Mouse (Mus musculus) heart, embryonic 14.5 days (tissue): ENCODE measurements around the gene Crocc. TPM values are rescaled to one million over a fixed set of nuclear protein-coding genes. Genes with fewer than 3 reads are reported as not detected.

Experiments
- ATAC-seq: fragments of 200-750 bp; cut with Nextera tagmentation; 2 replicates; pipeline ENCODE4 v1.8.0; 2017; ENCODE audit warnings: low read depth, moderate TSS enrichment; ENCODE audit not compliant: insufficient number of reproducible peaks, insufficient read depth, low FRiP score
- H3K27ac ChIP-seq, 2 experiments: fragments of 200-500 bp in 1 of 2; fragments of 300-500 bp in 1 of 2; sonication (generic) in 1 of 2; replicated peaks in 1 of 2; 2 replicates each; pipeline ENCODE4 v1.5.1; 2012 to 2014; ENCODE audit warnings: low read depth in 2 of 2, low read length in 2 of 2, control low read depth in 1 of 2, mild to moderate bottlenecking in 1 of 2, mixed read lengths in 1 of 2; ENCODE audit not compliant: control insufficient read depth in 1 of 2, insufficient read depth in 1 of 2
- H3K27me3 ChIP-seq: fragments of 300-500 bp; sonication (generic); 2 replicates; pipeline ENCODE4 v1.6.1; 2014; ENCODE audit warnings: mild to moderate bottlenecking, low read length, control low read depth; ENCODE audit not compliant: control insufficient read depth, insufficient read depth
- H3K36me3 ChIP-seq: fragments of 300-500 bp; sonication (generic); 2 replicates; pipeline ENCODE4 v1.6.1; 2014; ENCODE audit warnings: mild to moderate bottlenecking, control low read depth, low read length, mixed read lengths; ENCODE audit not compliant: control insufficient read depth, insufficient read depth
- H3K4me1 ChIP-seq, 2 experiments: fragments of 200-500 bp in 1 of 2; fragments of 300-500 bp in 1 of 2; sonication (generic) in 1 of 2; 2 replicates each; pipeline ENCODE4 v1.6.1; 2012 to 2014; ENCODE audit warnings: low read length in 2 of 2, control low read depth in 1 of 2, mixed read lengths in 1 of 2; ENCODE audit not compliant: control insufficient read depth in 2 of 2, insufficient read depth in 2 of 2
- H3K4me2 ChIP-seq: fragments of 300-500 bp; sonication (generic); 2 replicates; pipeline ENCODE4 v1.6.1; 2014; ENCODE audit warnings: mild to moderate bottlenecking, low read length
- H3K4me3 ChIP-seq, 2 experiments: fragments of 200-500 bp in 1 of 2; fragments of 300-500 bp in 1 of 2; sonication (generic) in 1 of 2; 2 replicates each; pipeline ENCODE4 v1.5.1; 2012 to 2014; ENCODE audit warnings: low read length in 2 of 2, mild to moderate bottlenecking in 2 of 2, control low read depth in 1 of 2, low read depth in 1 of 2, moderate library complexity in 1 of 2; ENCODE audit not compliant: control insufficient read depth in 1 of 2, insufficient read depth in 1 of 2
- H3K9ac ChIP-seq: fragments of 300-500 bp; sonication (generic); 2 replicates; pipeline ENCODE4 v1.6.1; 2014; ENCODE audit warnings: mild to moderate bottlenecking, low read length
- H3K9me3 ChIP-seq: fragments of 300-500 bp; sonication (generic); 2 replicates; pipeline ENCODE4 v1.6.1; 2016; ENCODE audit warnings: low read length, control low read depth; ENCODE audit not compliant: control insufficient read depth
- WGBS: fragments of 180-500 bp; shearing (Covaris S2); extraction: QIAGEN DNeasy Blood & Tissue Kit; methylation state at CpG from one replicate; pipeline ENCODE4 v1.1.7; 2014; 5-methylcytosine and 5-hydroxymethylcytosine counted together
- polyA plus RNA-seq: library from polyadenylated mRNA; unstranded; fragments of >200 nt; fragmentation: Nextera tagmentation; extraction: Ambion mirVana; gene quantifications from 2 replicates; pipeline ENCODE4 v1.2.1, GENCODE M21; 2014

Gene Crocc
- polyA plus RNA-seq, 1 experiment from 2014 or later = 4.4 TPM

GRCm38 (mm10) chr4:140992215-140992614 is 68.1 kb downstream of the Crocc start:
- no peak overlapping the region for H3K9ac ChIP-seq
- peaks cover 6 to 8% of the 10 kb centered on the region in 2 experiments for H3K4me1 ChIP-seq
- no peak overlapping the region for H3K27ac ChIP-seq
- H3K4me3 ChIP-seq = no peak overlapping the region
- H3K27me3 ChIP-seq = no peaks in the 10 kb centered on the region
- H3K4me2 ChIP-seq = no peak overlapping the region
- no peaks in the 10 kb centered on the region for H3K9me3 ChIP-seq
- peaks cover 55% of the 10 kb centered on the region for H3K36me3 ChIP-seq
- 84% methylated on average over 20 of the region's 20 CpGs for WGBS
- ATAC-seq = no peak

GRCm38 (mm10) chr4:140989447-140989846 is 70.9 kb downstream of the Crocc start:
- Histone ChIP-seq H3K4me1 (peaks cover 10% of the 10 kb centered on the region in 2 experiments), H3K9ac (no peak overlapping the region), H3K27me3 (no peaks in the 10 kb centered on the region), H3K27ac (no peak overlapping the region), H3K4me2 (no peak overlapping the region), H3K9me3 (no peaks in the 10 kb centered on the region), H3K4me3 (no peak overlapping the region), H3K36me3 (peaks cover 27% of the 10 kb centered on the region)
- ATAC-seq = no peak
- WGBS = 84% methylated on average over 14 of the region's 14 CpGs

- H3K36me3 ChIP-seq = peaks cover 20% of the 10 kb centered on the region
- no peak overlapping the region for H3K4me3 ChIP-seq
- WGBS = 63% methylated on average over 7 of the region's 7 CpGs
- peaks cover 10 to 13% of the 10 kb centered on the region in 2 experiments for H3K4me1 ChIP-seq
- H3K9ac ChIP-seq = no peak overlapping the region
- H3K9me3 ChIP-seq = no peaks in the 10 kb centered on the region
- no peak for ATAC-seq
- H3K27ac ChIP-seq = no peak overlapping the region
- no peak overlapping the region for H3K4me2 ChIP-seq
- H3K27me3 ChIP-seq = no peaks in the 10 kb centered on the region
These were observed 71.6 kb downstream of the Crocc start for GRCm38 (mm10) chr4:140988706-140989290.

- no peak overlapping the region for H3K27ac ChIP-seq
- no peak for ATAC-seq
These were observed 72.9 kb downstream of the Crocc start for GRCm38 (mm10) chr4:140987476-140987875.

GRCm38 (mm10) chr4:140986711-140987395 is 73.5 kb downstream of the Crocc start, which contains the start of gene Atp13a2:
TSS of gene Atp13a2 (plus strand) at chr4:140986873.
- peak; percentile 79 for ATAC-seq
- Histone ChIP-seq H3K4me2 (peak within 1 kb of the TSS; percentile 80), H3K27ac (peak within 1 kb of the TSS in 1 of 2 experiments; percentile 21; a peak in 1 of 4 replicates), H3K4me1 (peaks cover 18 to 20% of the 10 kb centered on the region in 2 experiments), H3K9me3 (no peaks in the 10 kb centered on the region), H3K9ac (peak within 1 kb of the TSS; percentile 92), H3K27me3 (no peaks in the 10 kb centered on the region), H3K36me3 (peaks cover 1% of the 10 kb centered on the region; the same call in 1 of the 2 replicates), H3K4me3 (peak within 1 kb of the TSS; percentile 63 to 80)
- WGBS = under 1% methylated on average over 49 of the region's 58 CpGs

More at GRCm38 (mm10) chr4:140987476-140987875, 72.9 kb downstream of the Crocc start:
- 14% methylated on average over 7 of the region's 7 CpGs for WGBS
- Histone ChIP-seq H3K27me3 (no peaks in the 10 kb centered on the region), H3K4me3 (peak overlapping the region; percentile 63 to 80), H3K36me3 (peaks cover 8% of the 10 kb centered on the region), H3K9me3 (no peaks in the 10 kb centered on the region), H3K9ac (peak overlapping the region; percentile 92), H3K4me1 (peaks cover 18 to 20% of the 10 kb centered on the region in 2 experiments), H3K4me2 (peak overlapping the region; percentile 80)

GRCm38 (mm10) chr4:140986024-140986710 is 74.2 kb downstream of the Crocc start:
- H3K4me3 ChIP-seq = peak overlapping the region; percentile 63 to 80
- no peaks in the 10 kb centered on the region for H3K36me3 ChIP-seq
- ATAC-seq = no peak
- H3K9ac ChIP-seq = peak overlapping the region; percentile 92
- peaks cover 18 to 20% of the 10 kb centered on the region in 2 experiments for H3K4me1 ChIP-seq
- no peaks in the 10 kb centered on the region for H3K27me3 ChIP-seq
- WGBS = 29% methylated on average over 15 of the region's 15 CpGs
- H3K27ac ChIP-seq = no peak overlapping the region
- peak overlapping the region; percentile 80 for H3K4me2 ChIP-seq
- no peaks in the 10 kb centered on the region for H3K9me3 ChIP-seq

- Histone ChIP-seq H3K9ac (no peak overlapping the region), H3K4me3 (no peak overlapping the region), H3K9me3 (no peaks in the 10 kb centered on the region), H3K27ac (no peak overlapping the region), H3K36me3 (peaks cover 9% of the 10 kb centered on the region), H3K4me1 (peaks cover 18 to 20% of the 10 kb centered on the region in 2 experiments), H3K4me2 (no peak overlapping the region), H3K27me3 (no peaks in the 10 kb centered on the region)
- no peak for ATAC-seq
- 90% methylated on average over 6 of the region's 6 CpGs for WGBS
These were observed 75.8 kb downstream of the Crocc start for GRCm38 (mm10) chr4:140984544-140984943.
